Mouse (Mus musculus) cerebellum, postnatal 25 days (tissue): Measurements from ENCODE around the gene Pea15a.
"Not testable (repeated sequence)": the region's sequence is repeated elsewhere in the genome, so short reads cannot be mapped to it uniquely, and the experiment has no call there.

Experiments used
- DNase-seq, 2 experiments: peaks; one replicate each; pipeline ENCODE4 v3.0.0; 2021; ENCODE audit warnings: mixed read lengths in 2 of 2

Pea15a gene

DNA sequence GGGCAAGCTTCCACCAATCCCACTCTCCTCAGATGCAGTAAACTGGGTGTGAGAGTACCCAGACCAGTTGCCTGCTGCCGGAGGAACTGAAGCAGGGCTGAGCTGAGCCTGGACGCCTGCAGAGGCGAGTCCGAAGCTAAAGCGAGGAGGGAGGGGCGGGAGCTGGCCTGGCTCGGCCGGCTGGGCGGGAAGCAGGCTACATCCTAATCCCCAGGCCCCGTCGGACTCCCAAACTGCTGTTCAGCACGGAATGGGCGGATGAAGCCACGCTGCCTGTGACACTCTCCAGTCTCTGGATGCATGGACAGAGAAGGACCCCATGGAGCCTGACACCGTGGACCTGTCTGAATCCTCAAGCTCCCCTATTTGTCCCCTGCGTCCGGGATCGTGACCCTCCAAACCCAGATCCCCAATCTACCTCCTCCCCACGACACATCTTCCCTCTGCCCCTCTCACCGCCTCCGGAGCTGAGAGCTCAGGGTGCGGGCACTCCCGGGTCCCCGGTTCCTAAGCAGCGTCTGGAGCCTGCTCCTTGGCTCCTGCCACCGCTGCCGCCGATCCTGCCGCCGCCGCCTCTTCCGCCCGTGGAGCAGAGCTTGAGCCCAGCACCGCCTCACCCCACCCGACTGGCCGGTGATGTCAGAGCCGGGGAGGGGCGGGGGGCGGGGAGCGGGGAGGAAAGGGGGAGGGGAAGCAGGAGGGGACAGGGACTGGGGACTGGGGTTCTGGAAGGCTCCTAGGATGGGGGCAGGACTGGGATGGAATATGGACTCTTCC lies at the start of gene Pea15a:
Pea15a (minus strand) TSS at position 664 of the 777 bp plus-strand sequence.
- DNase-seq, result peak; percentile 93 to 95

DNA sequence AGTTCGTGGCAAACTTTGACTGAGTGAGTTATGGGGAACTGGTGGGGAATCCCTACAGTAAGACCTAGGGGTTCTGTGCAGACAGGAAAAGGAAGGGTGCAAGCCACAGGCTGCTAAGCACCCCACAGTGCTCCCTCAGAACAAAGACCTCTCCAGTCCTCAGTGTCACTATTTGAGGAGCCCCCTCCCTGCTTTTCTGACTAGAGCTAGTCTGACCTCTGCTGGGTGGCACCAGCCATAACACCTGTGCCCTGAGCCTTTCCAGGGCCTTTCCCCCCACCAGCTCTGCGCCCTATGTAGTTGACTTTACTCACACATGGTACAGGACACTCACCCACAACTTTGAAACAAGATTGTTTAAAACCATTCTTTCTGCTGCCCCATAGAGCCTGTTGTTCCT lies 41.1 kb upstream of the Pea15a start:
- peak in 1 of 2 experiments; percentile 42 for DNase-seq

DNA sequence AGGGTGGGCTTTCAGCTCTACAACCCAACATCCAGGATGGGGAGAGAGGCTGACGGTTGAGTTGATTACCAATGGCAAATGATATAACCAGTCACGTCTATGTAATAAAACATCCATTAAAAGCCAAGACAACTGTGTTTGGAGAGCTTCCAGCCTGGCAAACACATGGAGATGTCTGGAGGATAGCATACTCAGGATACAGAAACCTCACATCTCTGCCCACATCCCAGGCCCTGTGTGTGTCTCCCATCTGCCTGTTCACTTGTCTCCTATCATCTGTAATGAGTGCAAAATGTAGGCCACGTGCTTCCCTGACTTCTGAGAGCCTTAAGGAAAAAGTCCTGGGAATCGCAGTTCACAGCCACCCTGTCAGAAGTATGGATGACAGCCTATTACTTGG lies 40.6 kb upstream of the Pea15a start:
- no peak for DNase-seq

DNA sequence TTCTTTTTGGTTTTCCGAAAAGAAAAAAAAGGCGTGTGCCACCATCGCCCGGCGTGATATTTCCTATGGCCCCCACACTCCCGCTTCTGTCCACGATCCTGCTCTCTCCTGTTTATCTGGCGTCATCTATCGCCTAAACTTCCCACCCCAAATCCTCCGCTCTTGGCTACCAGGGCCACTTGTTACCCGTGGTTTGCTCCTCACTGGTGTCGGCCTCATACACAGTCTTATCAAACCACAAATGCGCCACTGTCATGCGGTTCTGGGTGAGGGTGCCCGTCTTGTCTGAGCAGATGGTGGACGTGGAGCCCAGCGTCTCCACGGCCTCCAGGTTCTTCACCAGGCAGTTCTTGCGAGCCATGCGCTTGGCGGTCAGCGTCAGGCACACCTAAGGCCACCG lies 38.0 kb upstream of the Pea15a start:
- not testable (repeated sequence) for DNase-seq

DNA sequence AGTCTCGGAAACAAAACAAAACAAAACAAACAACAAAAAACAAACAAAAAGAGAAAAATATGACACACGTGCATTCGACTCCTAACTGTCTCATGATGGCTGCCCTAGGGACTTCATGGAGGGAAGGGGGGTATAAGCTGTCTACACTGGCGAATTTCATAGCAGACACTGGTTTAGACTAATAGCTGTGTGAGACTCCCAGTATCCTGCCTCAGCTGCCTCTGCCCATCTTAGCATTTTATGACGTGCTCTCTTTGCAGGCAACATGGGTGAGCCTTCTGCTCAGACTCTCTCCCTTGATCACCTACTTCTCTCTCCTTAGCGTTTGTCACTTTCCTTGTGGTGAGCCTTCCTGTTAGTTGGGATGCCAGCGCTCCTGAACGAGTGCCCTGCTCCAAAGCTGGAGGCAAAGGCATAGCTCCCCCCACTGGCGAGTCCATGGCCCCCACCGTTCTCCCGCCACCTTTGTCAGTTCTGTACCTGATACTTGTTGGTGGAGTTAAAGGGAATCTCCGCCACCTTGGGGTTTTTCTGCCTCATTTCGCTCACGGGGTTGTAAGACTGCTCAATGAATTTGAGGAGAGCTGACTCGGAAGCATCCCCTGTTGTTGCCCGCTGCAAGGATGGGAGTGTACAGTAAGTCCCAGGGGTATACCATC lies 37.1 kb upstream of the Pea15a start:
- DNase-seq, result peak; percentile 57 to 74

DNA sequence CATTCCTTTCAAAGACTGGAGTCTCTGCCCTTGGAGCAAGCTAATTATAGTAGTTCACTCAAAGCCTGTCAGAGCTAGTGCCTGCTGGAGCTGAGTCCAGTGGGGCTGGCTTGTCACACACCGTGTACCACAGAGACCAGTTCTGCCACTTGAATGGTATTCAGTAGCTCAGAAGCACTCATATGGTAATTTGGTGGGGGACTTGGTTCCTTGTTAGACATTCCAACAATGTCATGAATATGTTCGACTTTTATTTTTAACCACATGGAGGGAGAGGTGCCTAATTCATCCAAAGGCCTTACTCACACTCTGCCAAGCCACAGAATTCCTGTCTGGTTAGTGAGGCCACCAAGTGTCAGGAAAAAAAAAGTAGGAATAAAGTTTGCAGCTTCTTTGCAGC lies 35.8 kb upstream of the Pea15a start:
- no peak for DNase-seq

DNA sequence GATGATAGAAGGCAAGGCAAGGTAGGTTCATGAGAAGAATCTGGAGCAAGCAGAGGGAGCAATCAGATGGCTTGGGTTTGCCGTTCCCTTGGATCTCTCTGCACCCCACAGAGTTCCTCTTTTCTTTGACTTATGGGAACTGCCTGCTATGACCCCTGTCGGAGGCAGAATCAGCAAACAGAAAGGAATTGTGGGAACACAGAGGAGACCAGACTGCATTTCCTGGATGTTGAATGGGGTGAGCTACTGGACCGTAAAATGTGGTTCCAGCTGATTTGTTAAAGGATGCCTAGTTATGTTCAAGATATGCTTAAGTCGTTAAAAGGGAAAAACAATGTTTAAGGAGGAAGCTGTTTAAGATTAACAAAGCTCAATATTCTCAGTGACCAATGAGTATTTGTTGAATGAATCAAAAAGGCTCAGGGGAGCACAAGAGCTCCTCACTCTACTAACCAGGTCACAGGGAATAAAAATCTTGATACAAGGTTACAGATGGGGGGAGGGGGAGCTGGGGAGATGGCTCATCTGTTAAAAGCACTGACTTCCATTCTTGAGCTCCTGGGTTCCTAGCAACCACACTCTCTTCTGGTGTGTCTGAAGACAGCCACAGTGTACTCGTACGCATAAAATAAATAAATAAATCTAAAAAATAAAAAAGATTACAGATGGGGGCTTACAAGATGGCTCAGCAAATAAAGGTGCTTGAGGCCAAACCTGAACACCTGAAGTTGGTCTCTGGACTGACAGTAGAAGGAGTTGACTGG lies 34.5 kb upstream of the Pea15a start:
- DNase-seq, result no peak

DNA sequence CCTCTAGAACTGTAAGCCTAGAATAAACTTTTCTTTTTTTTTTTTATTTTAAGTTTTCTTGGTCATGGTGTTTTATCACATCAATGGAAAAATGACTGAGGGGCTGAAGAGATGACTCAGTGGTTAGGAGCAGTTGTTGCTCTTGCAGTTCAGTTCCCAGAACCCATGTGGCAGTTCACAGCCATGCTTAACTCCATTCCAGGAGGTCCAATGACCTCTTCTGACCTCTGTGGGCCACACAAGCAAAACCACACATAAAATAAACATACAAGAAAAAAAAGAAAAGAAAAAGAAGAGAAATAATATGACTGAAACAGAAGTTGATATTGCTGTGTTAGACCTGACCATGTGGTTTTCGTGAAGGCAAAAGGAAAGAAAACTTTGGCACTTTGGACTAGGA lies 22.6 kb upstream of the Pea15a start:
- DNase-seq, result no peak

DNA sequence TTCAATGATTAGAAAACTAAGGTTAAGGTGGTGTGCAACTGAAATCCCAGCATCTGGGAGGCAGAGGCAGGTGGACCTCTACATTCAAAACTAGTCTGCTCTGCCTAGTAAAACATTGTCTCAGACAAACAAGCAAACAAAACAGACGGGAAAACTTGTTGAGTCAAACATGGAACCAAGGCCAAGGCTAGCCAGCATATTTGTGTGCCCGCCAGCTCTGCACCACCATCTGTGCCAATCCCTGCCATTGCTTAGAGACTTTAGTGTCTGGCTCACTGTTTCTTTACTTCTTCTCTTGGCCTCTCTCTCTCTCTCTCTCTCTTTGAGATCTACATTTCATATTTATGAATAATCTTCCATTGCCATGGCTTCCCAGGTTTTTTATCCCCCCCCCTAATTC lies 21.6 kb upstream of the Pea15a start:
- peak; percentile 66 to 77 for DNase-seq

DNA sequence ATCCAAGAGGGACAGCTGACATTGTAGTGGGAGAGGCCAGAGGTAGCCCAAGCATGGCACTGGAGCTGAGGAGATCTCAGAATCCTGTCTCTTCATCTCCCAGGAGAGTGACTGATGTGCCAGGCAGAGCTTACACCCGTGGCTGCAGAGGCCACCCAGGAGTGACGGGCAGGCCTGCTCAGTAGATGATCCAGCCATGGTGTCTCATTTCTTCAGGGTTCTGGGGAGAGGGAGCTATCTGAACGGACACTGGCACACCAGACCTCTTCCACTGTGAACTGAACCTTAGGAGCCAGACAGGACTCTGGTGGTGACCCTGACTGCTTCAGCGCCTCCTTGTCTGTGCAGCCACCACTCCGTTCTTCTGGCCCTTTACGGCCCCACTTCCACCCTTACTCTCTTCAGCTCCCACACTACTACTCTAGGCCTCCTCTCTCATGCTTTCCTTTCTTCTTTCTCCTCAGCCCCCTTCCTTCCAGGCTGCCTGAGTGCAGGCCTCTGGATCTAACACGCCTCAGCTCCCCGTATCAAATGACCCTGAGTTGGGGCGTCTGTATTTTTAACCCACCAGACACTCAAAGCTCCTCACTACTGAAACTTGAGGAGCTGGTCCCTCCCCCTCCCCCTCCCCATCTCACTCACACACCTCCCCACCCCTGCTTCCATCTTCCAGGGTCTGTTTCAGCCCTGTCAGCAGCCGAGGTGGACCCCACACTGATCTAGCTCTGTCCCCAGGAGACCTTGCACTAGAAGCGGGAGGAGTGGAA lies 14.9 kb upstream of the Pea15a start:
- DNase-seq, result no peak

DNA sequence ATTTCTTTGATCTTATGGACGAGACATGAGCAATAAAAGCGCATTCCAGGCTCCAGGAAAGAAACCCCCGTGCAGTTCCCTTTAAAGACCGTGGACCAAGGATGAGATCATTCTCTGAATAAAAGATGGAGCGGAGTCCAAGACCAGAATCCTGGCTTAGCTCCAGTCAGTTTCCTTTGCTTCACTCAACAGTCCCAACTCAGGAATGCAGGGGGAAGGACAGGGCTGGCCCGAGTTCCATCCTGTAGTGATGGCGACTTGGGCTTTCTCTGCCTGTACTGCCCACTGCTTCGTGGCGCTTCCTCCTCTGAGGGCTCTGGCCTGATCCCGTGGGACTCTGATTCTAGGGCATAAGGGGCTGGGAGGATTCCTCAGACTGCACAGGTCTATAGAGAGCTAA lies 13.8 kb upstream of the Pea15a start:
- peak; percentile 33 to 42 for DNase-seq

DNA sequence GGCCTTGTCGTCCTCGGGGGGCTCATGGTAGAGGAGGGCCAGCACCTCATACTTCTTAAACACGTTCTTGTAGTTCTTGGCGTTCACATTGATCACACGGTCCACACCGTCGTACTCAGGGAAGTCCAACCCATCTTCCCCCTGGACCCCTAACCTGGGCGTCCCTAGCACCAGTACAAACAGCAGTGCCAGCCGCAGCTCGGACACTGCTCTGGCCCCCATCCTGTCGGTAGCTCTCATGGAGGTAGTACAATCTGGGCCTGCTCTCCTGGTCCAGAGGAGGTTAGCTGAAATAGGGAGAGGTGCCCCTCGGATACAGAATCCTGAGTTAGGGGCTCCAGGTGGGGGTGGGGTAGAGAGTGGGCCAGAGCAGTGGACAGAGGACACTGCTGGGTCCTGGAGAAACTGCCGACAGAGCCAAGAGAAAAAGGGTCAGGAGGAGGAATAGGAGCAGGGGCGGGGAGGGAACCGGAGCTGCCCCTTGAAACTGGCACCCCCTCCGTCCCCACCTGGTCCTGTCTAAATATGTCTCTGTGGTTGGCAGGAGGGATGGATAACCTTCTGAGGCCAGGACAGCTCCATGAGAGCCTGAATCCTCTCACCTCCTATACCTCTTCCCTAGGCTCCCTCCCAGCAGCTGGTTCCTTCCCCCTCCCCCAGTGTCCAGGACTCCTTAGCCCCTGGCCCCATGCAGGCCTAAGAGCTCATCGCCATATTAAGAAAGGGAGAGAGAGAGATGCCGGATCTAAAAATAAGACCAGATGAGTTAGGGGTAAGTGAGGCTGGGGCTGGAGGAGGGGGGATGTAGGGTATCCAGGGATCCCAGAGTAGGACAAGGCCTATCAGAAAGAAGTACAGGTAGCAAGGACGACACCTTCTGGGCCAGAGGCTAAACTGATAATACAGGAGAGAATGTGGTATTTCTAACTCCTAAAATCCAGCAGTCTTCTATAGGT lies 13.1 kb upstream of the Pea15a start, which contains the start of gene Casq1:
Casq1 (minus strand) TSS at position 418 of the 956 bp plus-strand sequence.
- no peak for DNase-seq

DNA sequence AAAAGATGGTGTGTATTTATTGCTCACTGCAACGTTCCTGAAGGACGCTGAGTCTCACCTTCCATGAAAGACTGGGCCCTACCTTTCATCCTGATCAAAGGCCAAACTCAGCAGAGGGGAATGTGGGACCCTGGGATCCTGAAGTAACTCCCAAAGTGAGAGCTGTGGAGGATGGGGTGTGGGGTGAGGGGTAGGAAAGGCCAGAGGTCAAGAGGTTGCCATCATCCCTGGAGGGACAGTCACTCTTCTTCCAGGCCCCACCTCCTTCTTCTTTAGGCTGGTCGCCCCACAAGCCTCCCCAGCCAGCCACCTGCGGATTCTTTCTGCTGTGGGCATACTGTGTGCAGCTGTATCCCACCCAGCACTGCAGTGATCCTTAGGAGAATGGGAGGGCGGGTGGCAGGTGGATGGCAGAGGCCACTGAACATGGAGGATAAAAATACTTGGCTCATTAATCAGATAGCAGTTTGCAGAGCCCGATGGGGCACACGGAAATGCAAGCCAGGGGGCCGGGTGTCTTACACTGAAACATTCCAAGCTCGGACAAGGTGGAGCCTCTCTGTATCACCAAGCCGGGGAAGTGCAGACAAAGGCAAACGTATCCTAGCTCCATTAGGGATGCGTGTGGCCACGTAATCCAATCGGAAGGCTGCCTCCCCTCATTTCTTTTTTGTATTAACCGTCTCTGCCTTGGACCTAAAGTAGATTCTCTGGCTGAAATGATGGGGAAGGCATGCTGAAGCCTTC lies 11.7 kb upstream of the Pea15a start:
- no peak for DNase-seq

DNA sequence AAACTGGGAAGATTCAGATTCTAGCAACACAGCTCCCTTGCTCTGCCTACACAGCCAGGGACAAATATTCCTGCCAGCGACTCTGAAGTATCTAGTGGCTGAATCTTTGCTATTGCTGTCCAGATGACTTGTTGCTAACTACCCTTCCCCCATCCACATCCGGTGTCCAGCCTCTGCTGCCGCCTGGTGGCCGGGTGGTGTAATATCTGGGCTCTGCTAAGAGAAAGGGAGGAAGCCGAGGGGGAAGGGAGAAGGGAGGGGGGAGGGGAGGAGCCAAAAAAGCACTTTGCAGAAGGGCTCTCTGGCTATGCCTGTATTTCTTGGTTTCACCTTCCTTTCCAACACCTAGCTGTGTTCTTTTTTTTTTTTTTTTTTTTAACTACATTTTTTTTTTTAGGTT lies 10.5 kb upstream of the Pea15a start:
- DNase-seq, result peak; percentile 92 to 93

DNA sequence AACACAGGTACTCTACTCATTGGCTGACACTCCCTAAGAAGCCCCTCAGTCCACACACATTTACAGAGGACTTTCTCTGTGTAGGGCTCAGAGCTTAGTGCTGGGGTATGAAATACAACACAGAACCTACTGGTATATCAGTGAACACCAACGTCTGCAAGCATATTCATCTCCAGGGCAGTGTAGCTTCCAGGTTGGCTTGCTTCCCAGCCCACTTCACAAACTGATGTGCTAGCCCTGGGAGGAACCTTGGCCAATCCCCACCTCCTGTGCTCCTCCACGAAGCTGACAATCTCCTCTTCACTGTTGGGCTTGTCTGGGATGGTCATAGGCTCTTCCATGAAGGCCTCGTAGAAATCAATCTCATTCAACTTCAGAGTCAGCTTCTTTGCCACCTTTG lies 8.1 kb upstream of the Pea15a start:
- no peak for DNase-seq

DNA sequence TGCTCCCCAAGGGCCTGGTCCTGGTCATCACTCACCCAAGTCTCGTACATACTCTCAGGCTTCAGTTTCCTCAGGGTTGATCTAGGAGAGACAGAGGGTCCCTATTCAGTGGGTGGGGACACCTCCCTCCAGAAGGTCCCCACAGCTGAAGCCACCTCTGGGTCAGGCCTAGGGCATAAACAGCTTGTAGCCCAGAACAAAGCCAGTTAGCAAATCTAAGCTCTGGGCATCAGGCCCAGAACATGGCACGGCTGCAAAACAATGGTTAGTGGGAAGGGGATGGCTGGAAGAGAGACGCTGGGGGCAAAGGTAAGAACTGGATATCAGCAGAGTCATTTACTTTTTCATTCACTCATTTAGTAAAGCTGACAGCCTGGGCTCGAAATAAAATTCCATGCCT lies 7.2 kb upstream of the Pea15a start:
- DNase-seq, result no peak

DNA sequence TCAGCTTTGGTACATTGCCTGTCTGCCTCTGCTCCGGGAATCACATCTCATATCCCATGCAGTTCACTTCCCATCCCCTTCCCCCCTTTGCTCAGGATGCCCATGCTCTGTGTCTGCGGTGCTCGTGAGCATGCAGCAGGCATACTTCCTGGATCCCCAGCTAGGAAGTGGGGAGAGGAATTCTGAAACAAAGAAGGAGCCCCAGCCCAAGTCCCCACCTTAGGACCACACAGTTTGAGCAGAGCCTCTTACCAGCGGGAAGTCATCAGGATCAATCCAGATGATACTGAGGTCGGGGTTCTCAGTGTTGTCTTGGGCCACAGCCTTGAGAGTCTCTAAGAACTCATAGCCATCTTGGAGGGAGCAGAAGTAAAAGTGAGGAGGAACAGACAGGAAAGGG lies 6.2 kb upstream of the Pea15a start:
- no peak for DNase-seq

DNA sequence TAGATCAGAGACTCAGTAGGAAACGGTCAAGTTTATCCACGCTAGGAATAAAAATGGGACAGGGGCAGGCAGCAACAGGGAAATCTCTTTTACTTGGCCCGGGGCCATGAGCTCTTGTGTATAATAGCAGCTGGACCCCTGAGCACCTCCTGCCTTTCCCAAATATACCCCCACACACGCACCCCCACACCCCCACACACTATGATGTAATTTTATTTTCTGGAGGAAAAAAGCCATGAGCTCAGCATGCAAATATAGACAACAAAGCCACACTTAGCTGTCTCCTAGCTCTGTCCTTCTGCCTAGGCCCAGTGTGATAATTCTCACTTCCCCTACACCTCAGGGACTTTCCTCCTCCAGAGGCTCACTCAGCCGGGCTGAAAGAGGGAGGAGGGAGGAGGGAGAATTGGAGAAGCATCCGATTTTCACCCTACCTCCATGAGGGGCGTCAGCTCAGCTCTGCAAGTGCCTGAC lies 544 bp upstream of the Pea15a start:
- peak; percentile 38 to 62 for DNase-seq

DNA sequence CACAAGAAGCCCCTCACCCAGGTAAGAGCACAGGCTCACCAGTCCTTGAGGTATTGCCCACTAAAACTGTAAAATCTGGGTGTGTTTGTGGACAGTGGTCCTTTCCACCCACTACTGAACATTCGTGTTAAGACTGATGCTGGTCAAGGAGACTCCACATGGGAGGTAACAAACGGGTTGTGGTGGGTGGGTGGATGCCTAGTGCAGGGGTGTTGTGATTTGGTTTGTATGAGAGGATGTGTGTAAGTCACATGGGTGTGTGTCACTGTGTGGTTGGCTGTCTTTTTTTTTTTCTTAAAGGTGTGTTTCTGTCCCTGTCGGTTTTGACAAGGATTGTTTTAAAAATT lies 890 bp downstream of the Pea15a start:
- peak; percentile 50 to 51 for DNase-seq

DNA sequence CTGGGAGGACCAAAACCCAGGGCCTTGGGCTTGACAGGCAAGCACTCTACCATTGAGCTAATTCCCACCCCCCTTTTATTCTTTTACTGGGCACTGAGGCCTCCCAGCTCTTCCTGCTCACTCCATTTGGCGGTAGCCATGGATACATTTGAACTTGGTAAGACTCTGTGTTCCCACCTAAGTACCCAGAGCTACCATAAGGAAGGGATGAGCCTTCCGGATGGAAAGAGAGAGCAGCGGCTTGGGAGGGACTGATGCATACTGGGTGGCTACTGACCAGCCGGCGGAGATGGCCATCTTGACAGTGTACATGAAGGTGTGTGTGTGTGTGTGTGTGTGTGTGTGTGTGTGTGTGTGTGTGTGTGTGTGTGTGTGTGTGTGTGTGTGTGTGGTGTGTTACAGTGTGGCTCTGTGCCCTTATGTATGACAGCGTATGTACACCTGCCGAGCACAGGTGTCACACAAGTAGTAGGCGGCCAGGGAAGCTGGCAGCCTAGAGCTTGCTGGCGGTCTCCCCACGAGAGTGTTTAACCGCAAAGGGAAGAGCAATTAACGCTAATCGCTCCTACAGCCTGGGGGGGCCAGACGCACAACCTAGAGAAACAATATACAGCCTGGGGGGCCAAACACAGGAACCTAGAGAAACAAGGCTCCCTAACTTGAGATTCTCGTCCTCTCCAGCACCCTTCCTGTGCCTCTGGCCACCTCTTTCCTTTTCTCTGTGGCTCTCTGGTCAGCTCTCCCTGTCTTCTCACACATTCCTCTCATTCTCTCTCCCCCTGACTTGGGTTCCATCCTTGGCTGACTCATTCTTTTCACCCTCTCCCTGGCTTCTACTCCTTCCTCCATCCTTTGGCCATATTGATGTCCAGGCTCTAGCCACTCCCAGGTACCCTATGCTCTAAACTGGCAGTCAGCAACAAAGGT lies 1.5 kb downstream of the Pea15a start:
- DNase-seq, result peak; percentile 78 to 81
